Mouse (Mus musculus): ENCODE measurements around the gene A830031A19Rik. TPM values are rescaled to one million over a fixed set of nuclear protein-coding genes. Genes with fewer than 3 reads are reported as not detected.

The A830031A19Rik gene
- not detected in 2 replicates for polyA plus RNA-seq (2015; fragmentation: Nextera tagmentation; extraction: Ambion mirVana)

DNA sequence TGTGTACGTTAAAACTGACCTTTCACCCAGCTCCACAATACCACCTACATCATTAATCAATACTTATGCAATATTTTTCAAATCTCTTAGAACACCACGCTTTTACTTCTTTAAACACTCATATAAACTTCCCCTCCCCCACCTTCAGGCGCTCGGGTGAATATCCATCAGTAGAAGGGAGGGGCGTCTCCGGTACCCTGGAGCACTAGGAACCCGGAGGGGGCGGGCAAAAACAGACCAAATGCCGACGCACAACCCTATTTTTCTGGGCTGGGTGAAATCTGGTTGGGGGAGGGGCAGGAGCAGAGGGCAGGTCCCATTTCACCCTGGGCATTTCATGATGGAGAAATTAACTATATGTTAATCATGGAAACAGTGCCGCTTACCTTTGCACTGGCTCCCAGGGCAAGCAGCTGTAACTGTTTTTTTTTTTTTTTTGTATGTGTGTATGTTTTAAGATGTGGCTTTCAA is at the start of gene A830031A19Rik:
A830031A19Rik (minus strand) TSS at position 421 of the 471 bp plus-strand sequence.
- Histone ChIP-seq H3K4me2 (replicated peaks) (peak within 1 kb of the TSS; percentile 95), H3K9ac (peak within 1 kb of the TSS; percentile 60), H3K27me3 (no peaks in the 10 kb centered on the region), H3K4me1 (peaks cover 19% of the 10 kb centered on the region), H3K9me3 (replicated peaks) (no peaks in the 10 kb centered on the region), H3K27ac (replicated peaks) (peak within 1 kb of the TSS; percentile 98), H3K36me3 (no peaks in the 10 kb centered on the region), H3K4me3 (replicated peaks) (peak within 1 kb of the TSS; percentile 56)
- WGBS: under 1% methylated on average over 11 of the region's 11 CpGs
- no peak for ATAC-seq (ENCODE audit: insufficient number of reproducible peaks, low FRiP score, low TSS enrichment, low read depth)

- Histone ChIP-seq H3K9me3 (replicated peaks) (no peaks in the 10 kb centered on the region), H3K27ac (replicated peaks) (no peak overlapping the region), H3K36me3 (no peaks in the 10 kb centered on the region), H3K27me3 (no peaks in the 10 kb centered on the region), H3K4me3 (replicated peaks) (no peak overlapping the region), H3K4me2 (replicated peaks) (no peak overlapping the region), H3K9ac (no peak overlapping the region), H3K4me1 (peaks cover 55% of the 10 kb centered on the region)
- 80% methylated on average over 2 of the region's 2 CpGs for WGBS
- ATAC-seq (ENCODE audit: insufficient number of reproducible peaks, low FRiP score, low TSS enrichment, low read depth): no peak
Measured at GRCm38 (mm10) chr11:24123991-24124390, 49.1 kb upstream of the A830031A19Rik start.

GRCm38 (mm10) chr11:24122899-24123298 is 48.0 kb upstream of the A830031A19Rik start:
- no peaks in the 10 kb centered on the region for H3K9me3 ChIP-seq (replicated peaks)
- WGBS: 70% methylated on average over 7 of the region's 7 CpGs
- H3K4me2 ChIP-seq (replicated peaks): no peak overlapping the region
- no peak overlapping the region for H3K27ac ChIP-seq (replicated peaks)
- H3K9ac ChIP-seq: no peak overlapping the region
- H3K4me3 ChIP-seq (replicated peaks): no peak overlapping the region
- H3K36me3 ChIP-seq: no peaks in the 10 kb centered on the region
- peaks cover 63% of the 10 kb centered on the region for H3K4me1 ChIP-seq
- ATAC-seq (ENCODE audit: insufficient number of reproducible peaks, low FRiP score, low TSS enrichment, low read depth): no peak
- H3K27me3 ChIP-seq: no peaks in the 10 kb centered on the region

GRCm38 (mm10) chr11:24121136-24121535 is 46.3 kb upstream of the A830031A19Rik start:
- no peaks in the 10 kb centered on the region for H3K9me3 ChIP-seq (replicated peaks)
- no peak for ATAC-seq (ENCODE audit: insufficient number of reproducible peaks, low FRiP score, low TSS enrichment, low read depth)
- H3K4me1 ChIP-seq: peaks cover 61% of the 10 kb centered on the region
- 0 out of 2 replicates have a peak overlapping the region, but pooled peaks have one; percentile 39 for H3K27ac ChIP-seq (replicated peaks)
- H3K9ac ChIP-seq: no peak overlapping the region
- WGBS: 73% methylated on average over 9 of the region's 9 CpGs
- no peak overlapping the region for H3K4me3 ChIP-seq (replicated peaks)
- no peaks in the 10 kb centered on the region for H3K27me3 ChIP-seq
- H3K36me3 ChIP-seq: no peaks in the 10 kb centered on the region
- H3K4me2 ChIP-seq (replicated peaks): no peak overlapping the region

DNA sequence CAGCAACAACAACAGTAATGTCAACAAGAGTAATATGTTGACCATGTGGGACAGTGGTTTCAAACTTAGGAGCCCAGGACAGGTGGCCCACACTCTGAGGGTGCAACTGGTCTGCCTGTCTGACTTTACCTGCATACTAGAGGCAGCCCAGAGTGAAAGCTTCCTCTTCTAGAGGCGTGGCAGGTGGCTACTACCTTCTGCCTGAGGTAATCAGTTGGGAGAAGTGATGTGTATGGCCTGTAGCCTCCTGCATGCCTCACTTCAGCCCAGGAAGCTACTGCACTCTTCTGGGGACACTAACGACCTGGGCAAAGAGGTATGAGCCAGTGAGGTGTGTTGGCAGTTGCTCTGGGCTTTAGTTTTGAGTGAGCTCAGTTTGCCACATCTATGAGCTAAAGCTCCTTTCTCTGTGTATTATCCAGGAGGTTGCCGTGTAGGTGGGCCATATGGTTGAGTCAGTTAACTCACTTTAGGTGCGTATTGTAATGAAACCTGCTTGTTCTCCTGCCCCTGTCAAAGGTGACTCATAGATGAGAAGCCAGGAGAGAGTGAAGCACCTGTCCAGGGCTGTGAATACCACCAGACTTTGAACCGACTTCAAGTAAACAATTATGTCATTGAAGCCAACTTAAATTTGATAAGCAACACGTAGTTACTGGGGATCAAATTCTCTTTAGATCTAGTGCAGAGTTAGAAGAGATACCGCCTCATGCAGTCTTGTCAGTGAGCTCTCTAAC is 41.9 kb upstream of the A830031A19Rik start:
- Histone ChIP-seq H3K36me3 (no peaks in the 10 kb centered on the region), H3K4me1 (peaks cover 52% of the 10 kb centered on the region), H3K27ac (replicated peaks) (no peak overlapping the region), H3K9ac (no peak overlapping the region), H3K4me3 (replicated peaks) (no peak overlapping the region), H3K9me3 (replicated peaks) (no peaks in the 10 kb centered on the region), H3K27me3 (no peaks in the 10 kb centered on the region), H3K4me2 (replicated peaks) (no peak overlapping the region)
- ATAC-seq (ENCODE audit: insufficient number of reproducible peaks, low FRiP score, low TSS enrichment, low read depth): no peak
- 64% methylated on average over 7 of the region's 7 CpGs for WGBS

- no peak for ATAC-seq (ENCODE audit: insufficient number of reproducible peaks, low FRiP score, low TSS enrichment, low read depth)
- no peak overlapping the region for H3K4me2 ChIP-seq (replicated peaks)
- no peaks in the 10 kb centered on the region for H3K9me3 ChIP-seq (replicated peaks)
- no peak overlapping the region for H3K27ac ChIP-seq (replicated peaks)
- 97% methylated on average over 2 of the region's 2 CpGs for WGBS
- H3K4me3 ChIP-seq (replicated peaks): no peak overlapping the region
- peaks cover 47% of the 10 kb centered on the region for H3K4me1 ChIP-seq
- no peaks in the 10 kb centered on the region for H3K36me3 ChIP-seq
- no peak overlapping the region for H3K9ac ChIP-seq
- no peaks in the 10 kb centered on the region for H3K27me3 ChIP-seq
Measured at GRCm38 (mm10) chr11:24116041-24116440, 41.2 kb upstream of the A830031A19Rik start.

GRCm38 (mm10) chr11:24115017-24115752 is 40.3 kb upstream of the A830031A19Rik start:
- Histone ChIP-seq H3K27me3 (no peaks in the 10 kb centered on the region), H3K4me2 (replicated peaks) (no peak overlapping the region), H3K9ac (no peak overlapping the region), H3K4me1 (peaks cover 41% of the 10 kb centered on the region), H3K4me3 (replicated peaks) (no peak overlapping the region), H3K27ac (replicated peaks) (peak overlapping the region; percentile 44; the same call in 1 of the 2 replicates), H3K9me3 (replicated peaks) (no peaks in the 10 kb centered on the region), H3K36me3 (no peaks in the 10 kb centered on the region)
- ATAC-seq (ENCODE audit: insufficient number of reproducible peaks, low FRiP score, low TSS enrichment, low read depth): no peak
- 77% methylated on average over 12 of the region's 12 CpGs for WGBS

GRCm38 (mm10) chr11:24111720-24112119 is 36.9 kb upstream of the A830031A19Rik start:
- Histone ChIP-seq H3K27ac (replicated peaks) (0 out of 2 replicates have a peak overlapping the region, but pooled peaks have one; percentile 12), H3K9ac (no peak overlapping the region), H3K9me3 (replicated peaks) (no peaks in the 10 kb centered on the region), H3K4me2 (replicated peaks) (no peak overlapping the region), H3K36me3 (no peaks in the 10 kb centered on the region), H3K4me3 (replicated peaks) (no peak overlapping the region), H3K4me1 (peaks cover 28% of the 10 kb centered on the region), H3K27me3 (no peaks in the 10 kb centered on the region)
- no peak for ATAC-seq (ENCODE audit: insufficient number of reproducible peaks, low FRiP score, low TSS enrichment, low read depth)
- WGBS: 34% methylated on average over 6 of the region's 6 CpGs

GRCm38 (mm10) chr11:24110113-24110512 is 35.3 kb upstream of the A830031A19Rik start:
- H3K4me1 ChIP-seq: peaks cover 29% of the 10 kb centered on the region
- H3K4me3 ChIP-seq (replicated peaks): no peak overlapping the region
- no peak for ATAC-seq (ENCODE audit: insufficient number of reproducible peaks, low FRiP score, low TSS enrichment, low read depth)
- WGBS: 76% methylated on average over 2 of the region's 2 CpGs
- no peak overlapping the region for H3K27ac ChIP-seq (replicated peaks)
- no peaks in the 10 kb centered on the region for H3K36me3 ChIP-seq
- H3K27me3 ChIP-seq: no peaks in the 10 kb centered on the region
- H3K9ac ChIP-seq: no peak overlapping the region
- H3K9me3 ChIP-seq (replicated peaks): no peaks in the 10 kb centered on the region
- H3K4me2 ChIP-seq (replicated peaks): no peak overlapping the region

DNA sequence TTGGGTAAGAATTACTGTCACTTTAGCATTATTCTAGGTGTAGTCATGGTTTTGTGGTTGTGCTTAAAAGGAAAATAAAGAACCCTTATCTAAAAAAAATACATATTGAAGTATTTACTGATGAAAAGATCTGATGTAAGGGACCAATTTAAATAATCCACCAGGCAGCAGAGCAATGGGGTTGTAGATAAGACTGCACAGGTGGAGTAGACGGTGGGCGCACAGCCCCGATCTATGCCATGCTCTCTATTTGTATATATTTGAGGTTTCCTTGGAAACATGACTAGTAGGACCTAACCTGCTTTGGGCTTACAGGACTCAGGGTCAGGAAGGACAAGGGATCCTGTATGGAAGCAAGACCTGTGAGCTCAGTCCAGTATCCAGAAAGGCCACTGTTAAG is 34.5 kb upstream of the A830031A19Rik start:
- H3K36me3 ChIP-seq: no peaks in the 10 kb centered on the region
- no peaks in the 10 kb centered on the region for H3K27me3 ChIP-seq
- peaks cover 29% of the 10 kb centered on the region for H3K4me1 ChIP-seq
- no peak overlapping the region for H3K4me2 ChIP-seq (replicated peaks)
- no peak overlapping the region for H3K4me3 ChIP-seq (replicated peaks)
- no peak for ATAC-seq (ENCODE audit: insufficient number of reproducible peaks, low FRiP score, low TSS enrichment, low read depth)
- H3K9me3 ChIP-seq (replicated peaks): no peaks in the 10 kb centered on the region
- 84% methylated on average over 3 of the region's 3 CpGs for WGBS
- H3K9ac ChIP-seq: no peak overlapping the region
- H3K27ac ChIP-seq (replicated peaks): no peak overlapping the region

DNA sequence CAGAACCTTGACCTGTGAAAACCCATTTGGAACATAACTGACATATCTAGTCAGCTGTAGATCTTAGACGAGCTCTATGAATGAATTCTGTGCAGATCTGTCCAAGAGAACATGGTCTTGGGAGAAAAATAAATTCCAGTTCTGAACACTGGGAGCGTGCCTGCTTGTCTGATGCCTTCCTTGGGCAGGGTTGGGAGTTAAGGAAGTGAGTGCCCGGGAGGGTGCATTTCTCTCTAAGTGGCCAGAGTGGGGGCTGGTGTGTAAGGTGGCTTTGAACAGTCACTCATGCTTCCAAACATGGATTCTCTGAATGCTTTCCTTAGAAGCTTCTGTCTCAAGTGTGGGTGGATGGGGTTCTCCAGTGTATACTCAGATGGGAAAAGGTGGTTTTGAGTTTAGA is 34.1 kb upstream of the A830031A19Rik start:
- H3K9ac ChIP-seq: no peak overlapping the region
- H3K27ac ChIP-seq (replicated peaks): no peak overlapping the region
- H3K9me3 ChIP-seq (replicated peaks): no peaks in the 10 kb centered on the region
- H3K4me1 ChIP-seq: peaks cover 27% of the 10 kb centered on the region
- H3K27me3 ChIP-seq: no peaks in the 10 kb centered on the region
- ATAC-seq (ENCODE audit: insufficient number of reproducible peaks, low FRiP score, low TSS enrichment, low read depth): no peak
- no peak overlapping the region for H3K4me3 ChIP-seq (replicated peaks)
- no peaks in the 10 kb centered on the region for H3K36me3 ChIP-seq
- WGBS: 51% methylated on average over 3 of the region's 3 CpGs
- no peak overlapping the region for H3K4me2 ChIP-seq (replicated peaks)

All from embryonic facial prominence, embryonic 15.5 days (tissue).